Mouse (Mus musculus) midbrain, embryonic 14.5 days (tissue): Measurements from ENCODE around the gene Fgfr2. TPM values are rescaled to one million over a fixed set of nuclear protein-coding genes. Genes with fewer than 3 reads are reported as not detected.
A peak's percentile ranks its signal among the peaks of the same experiment; 100 is the strongest.

ENCODE experiments used
- ATAC-seq: fragments of 200-750 bp; cut with Nextera tagmentation; 2 replicates; pipeline ENCODE4 v1.8.0; 2017; ENCODE audit warnings: moderate number of reproducible peaks, moderate library complexity; ENCODE audit not compliant: low FRiP score, low TSS enrichment
- DNase-seq: peaks from one replicate; pipeline ENCODE4 v3.0.0-alpha.2; 2015
- H3K27ac ChIP-seq: fragments of 300-500 bp; sonication (generic); replicated peaks from 2 replicates; pipeline ENCODE4 v1.5.1; 2014; ENCODE audit warnings: mild to moderate bottlenecking, low read depth, low read length, moderate library complexity
- H3K27me3 ChIP-seq: fragments of 300-500 bp; sonication (generic); 2 replicates; pipeline ENCODE4 v1.6.1; 2014; ENCODE audit warnings: low read length, control low read depth, mixed read lengths; ENCODE audit not compliant: control insufficient read depth, insufficient read depth
- H3K36me3 ChIP-seq: fragments of 300-500 bp; sonication (generic); 2 replicates; pipeline ENCODE4 v1.6.1; 2014; ENCODE audit warnings: low read length, control low read depth; ENCODE audit not compliant: control insufficient read depth, insufficient read depth
- H3K4me1 ChIP-seq: fragments of 300-500 bp; sonication (generic); 2 replicates; pipeline ENCODE4 v1.6.1; 2014; ENCODE audit warnings: mild to moderate bottlenecking, antibody characterized with exemption, low read length, control low read depth; ENCODE audit not compliant: control insufficient read depth, insufficient read depth
- H3K4me2 ChIP-seq: fragments of 300-500 bp; sonication (generic); 2 replicates; pipeline ENCODE4 v1.6.1; 2014; ENCODE audit warnings: mild to moderate bottlenecking, low read length, moderate library complexity
- H3K4me3 ChIP-seq: fragments of 300-500 bp; sonication (generic); replicated peaks from 2 replicates; pipeline ENCODE4 v1.5.1; 2014; ENCODE audit warnings: low read depth, low read length
- H3K9ac ChIP-seq: fragments of 300-500 bp; sonication (generic); replicated peaks from 2 replicates; pipeline ENCODE4 v1.6.1; 2014; ENCODE audit warnings: mild to moderate bottlenecking, low read length, moderate library complexity
- H3K9me3 ChIP-seq: fragments of 300-500 bp; sonication (generic); 2 replicates; pipeline ENCODE4 v1.6.1; 2016; ENCODE audit warnings: low read length, control low read depth, mixed read lengths; ENCODE audit not compliant: control insufficient read depth
- WGBS: fragments of 180-500 bp; shearing (Covaris S2); extraction: QIAGEN DNeasy Blood & Tissue Kit; methylation state at CpG from one replicate; pipeline ENCODE4 v1.1.7; 2014; 5-methylcytosine and 5-hydroxymethylcytosine counted together
- polyA plus RNA-seq: library from polyadenylated mRNA; unstranded; fragments of >200 nt; fragmentation: Nextera tagmentation; extraction: Ambion mirVana; gene quantifications from 2 replicates; pipeline ENCODE4 v1.2.1, GENCODE M21; 2014

Fgfr2 gene
- polyA plus RNA-seq, 1 experiment from 2014 or later: 28.1 TPM

DNA sequence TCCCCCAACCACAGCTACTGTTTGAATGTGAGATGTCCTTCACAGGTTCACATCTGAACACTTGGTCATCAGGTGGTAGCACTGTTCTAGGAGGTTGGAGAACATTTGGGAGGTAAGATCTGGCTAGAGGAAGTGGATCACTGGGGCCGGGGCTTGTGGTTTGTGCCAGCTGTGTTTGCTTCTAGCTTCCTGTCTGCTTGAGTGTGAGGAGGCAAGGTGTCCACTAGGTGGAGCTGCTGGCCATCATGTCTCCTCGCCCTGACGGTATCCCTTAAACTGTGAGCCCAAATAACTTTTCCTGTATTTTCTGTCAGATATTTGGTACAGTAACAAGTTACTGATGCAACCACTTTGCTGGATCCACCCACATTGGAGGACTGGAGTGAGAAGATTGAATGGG lies 1653.6 kb downstream of the Fgfr2 start:
- 76% methylated on average over 3 of the region's 3 CpGs for WGBS
- DNase-seq (no peak), ATAC-seq (no peak)
- Histone ChIP-seq H3K4me1 (peaks cover 5% of the 10 kb centered on the region; the same call in 1 of the 2 replicates), H3K9me3 (no peaks in the 10 kb centered on the region), H3K9ac (no peak overlapping the region), H3K27ac (no peak overlapping the region), H3K36me3 (no peaks in the 10 kb centered on the region), H3K27me3 (no peaks in the 10 kb centered on the region), H3K4me3 (no peak overlapping the region), H3K4me2 (no peak overlapping the region)

DNA sequence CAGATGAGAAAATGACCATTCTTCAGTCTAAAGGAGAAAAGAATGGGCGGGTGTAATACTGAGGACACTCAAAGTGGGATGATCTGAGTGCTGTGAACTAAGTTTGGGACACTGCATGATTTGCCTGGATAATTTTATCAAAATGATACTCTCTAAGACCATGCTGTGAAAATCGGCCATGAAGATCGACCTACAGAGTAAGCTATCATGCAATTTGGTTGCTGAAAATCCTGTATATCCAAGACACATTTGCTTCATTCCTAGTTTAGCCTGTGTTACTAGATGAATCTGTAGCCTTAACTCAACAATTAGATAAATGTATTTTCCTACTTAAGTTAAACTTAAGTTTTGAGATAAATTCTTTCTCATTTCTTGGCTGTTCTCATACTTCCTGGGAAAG lies 1655.8 kb downstream of the Fgfr2 start:
- Histone ChIP-seq H3K36me3 (no peaks in the 10 kb centered on the region), H3K27ac (no peak overlapping the region), H3K4me1 (peaks cover 8% of the 10 kb centered on the region; the same call in 1 of the 2 replicates), H3K9me3 (no peaks in the 10 kb centered on the region), H3K27me3 (no peaks in the 10 kb centered on the region), H3K4me2 (no peak overlapping the region), H3K4me3 (no peak overlapping the region), H3K9ac (no peak overlapping the region)
- DNase-seq (no peak), ATAC-seq (no peak)
- 93% methylated on average over 3 of the region's 3 CpGs for WGBS

DNA sequence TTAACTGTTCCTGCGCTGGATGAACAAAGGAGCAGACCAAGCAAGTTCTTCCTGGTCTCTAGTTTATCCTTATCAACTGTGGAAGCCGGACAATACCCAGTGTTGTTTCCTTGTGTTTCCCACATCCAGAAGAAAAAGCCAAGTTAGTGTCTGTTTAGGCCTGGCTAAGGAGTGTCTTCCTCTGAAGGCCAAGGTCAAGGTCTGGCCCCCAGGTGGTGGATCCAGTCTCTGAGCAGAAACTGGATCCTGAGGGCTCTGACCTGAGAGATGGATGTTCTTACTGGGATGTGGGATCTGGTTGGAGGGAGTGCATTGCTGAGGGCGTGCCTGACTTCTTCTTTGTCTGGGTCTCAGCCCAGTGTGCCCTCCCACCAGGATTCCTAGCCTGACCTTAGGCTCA lies 1657.4 kb downstream of the Fgfr2 start:
- H3K27ac ChIP-seq: no peak overlapping the region
- H3K36me3 ChIP-seq: no peaks in the 10 kb centered on the region
- WGBS: 24% methylated on average over 3 of the region's 3 CpGs
- no peaks in the 10 kb centered on the region for H3K9me3 ChIP-seq
- ATAC-seq (no peak), DNase-seq (no peak)
- H3K4me2 ChIP-seq: no peak overlapping the region
- H3K27me3 ChIP-seq: no peaks in the 10 kb centered on the region
- H3K4me3 ChIP-seq: no peak overlapping the region
- no peak overlapping the region for H3K9ac ChIP-seq
- H3K4me1 ChIP-seq: peaks cover 8% of the 10 kb centered on the region; the same call in 1 of the 2 replicates

DNA sequence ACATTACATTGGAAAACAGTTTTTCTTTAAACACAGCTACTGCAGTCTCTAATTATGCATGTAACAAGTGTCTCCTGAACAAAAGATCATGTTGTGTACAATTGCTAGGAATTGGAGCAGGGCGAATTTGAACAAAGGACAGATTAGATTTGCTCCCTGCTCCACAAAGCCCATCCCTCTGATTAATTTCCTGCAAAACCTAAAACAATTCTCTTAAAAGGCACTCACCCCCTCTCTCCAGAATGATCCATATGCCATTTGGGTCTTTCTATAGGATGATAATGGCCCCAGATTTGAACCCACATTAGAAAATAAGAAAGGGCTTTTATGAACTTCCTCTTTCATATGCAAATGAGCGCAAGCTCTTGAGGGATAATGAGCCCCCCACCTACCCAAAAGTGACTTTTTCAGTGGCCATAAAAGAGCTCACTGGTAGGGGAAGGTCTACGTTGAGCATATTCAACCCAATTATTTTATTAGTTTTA lies 1658.0 kb downstream of the Fgfr2 start:
- WGBS: 7% methylated on average over 3 of the region's 3 CpGs
- H3K27me3 ChIP-seq: no peaks in the 10 kb centered on the region
- ATAC-seq: peak; percentile 37; the same call in 1 of the 2 replicates

DNA sequence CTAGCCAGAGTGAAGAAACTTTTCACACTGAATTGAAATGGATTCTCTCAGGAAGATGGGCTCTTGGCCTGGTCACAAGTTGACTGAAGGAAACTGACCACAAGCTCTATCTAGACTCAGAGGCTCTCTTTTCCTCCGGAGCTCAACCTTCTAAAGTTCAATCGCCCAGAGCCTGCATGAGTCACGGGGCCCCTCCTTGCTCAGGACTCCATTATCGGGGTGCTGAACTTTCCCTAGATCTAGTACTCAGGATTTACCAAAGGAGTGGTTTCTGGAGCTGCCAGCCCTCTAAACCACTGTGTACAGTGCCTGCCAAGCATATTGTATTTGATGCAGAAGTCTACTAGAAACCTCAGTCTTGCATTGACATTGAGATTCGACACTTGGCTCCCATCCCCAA lies 1666.4 kb downstream of the Fgfr2 start:
- ATAC-seq (no peak), DNase-seq (no peak)
- Histone ChIP-seq H3K27ac (no peak overlapping the region), H3K36me3 (no peaks in the 10 kb centered on the region), H3K9me3 (no peaks in the 10 kb centered on the region), H3K4me3 (no peak overlapping the region), H3K4me1 (no peaks in the 10 kb centered on the region), H3K27me3 (no peaks in the 10 kb centered on the region), H3K4me2 (no peak overlapping the region), H3K9ac (no peak overlapping the region)
- 90% methylated on average over 5 of the region's 5 CpGs for WGBS

More for the DNA sequence above, 1658.0 kb downstream of the Fgfr2 start:
- no peaks in the 10 kb centered on the region for H3K36me3 ChIP-seq
- peak; percentile 47 for DNase-seq
- no peak overlapping the region for H3K9ac ChIP-seq
- H3K9me3 ChIP-seq: no peaks in the 10 kb centered on the region
- no peak overlapping the region for H3K27ac ChIP-seq
- no peak overlapping the region for H3K4me3 ChIP-seq
- H3K4me2 ChIP-seq: no peak overlapping the region
- H3K4me1 ChIP-seq: peaks cover 8% of the 10 kb centered on the region; the same call in 1 of the 2 replicates

DNA sequence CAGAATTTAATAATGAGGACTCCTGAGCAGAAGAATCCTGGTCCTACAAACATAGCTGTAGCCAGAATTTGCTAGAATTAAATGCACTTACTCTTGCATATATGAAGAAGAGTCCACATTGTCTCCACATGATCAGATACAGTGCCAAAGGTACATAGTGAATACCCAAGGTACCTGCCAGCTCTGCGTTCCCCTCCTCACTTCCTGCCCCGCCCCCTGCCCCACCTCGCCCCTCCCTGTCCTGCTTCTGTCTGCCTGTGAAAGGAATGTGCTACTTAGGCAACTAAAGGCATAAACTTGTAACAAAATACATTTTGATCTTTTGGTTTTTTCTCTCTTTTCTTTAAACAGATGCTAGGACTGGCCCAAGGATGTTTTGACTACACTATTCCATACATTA lies 1686.1 kb downstream of the Fgfr2 start:
- DNase-seq (no peak), ATAC-seq (no peak)
- no peak overlapping the region for H3K4me3 ChIP-seq
- H3K9me3 ChIP-seq: no peaks in the 10 kb centered on the region
- H3K9ac ChIP-seq: no peak overlapping the region
- H3K4me1 ChIP-seq: no peaks in the 10 kb centered on the region
- peaks cover 33% of the 10 kb centered on the region; the same call in 1 of the 2 replicates for H3K36me3 ChIP-seq
- WGBS: 78% methylated on average over 3 of the region's 3 CpGs
- H3K27ac ChIP-seq: no peak overlapping the region
- no peaks in the 10 kb centered on the region for H3K27me3 ChIP-seq
- no peak overlapping the region for H3K4me2 ChIP-seq

DNA sequence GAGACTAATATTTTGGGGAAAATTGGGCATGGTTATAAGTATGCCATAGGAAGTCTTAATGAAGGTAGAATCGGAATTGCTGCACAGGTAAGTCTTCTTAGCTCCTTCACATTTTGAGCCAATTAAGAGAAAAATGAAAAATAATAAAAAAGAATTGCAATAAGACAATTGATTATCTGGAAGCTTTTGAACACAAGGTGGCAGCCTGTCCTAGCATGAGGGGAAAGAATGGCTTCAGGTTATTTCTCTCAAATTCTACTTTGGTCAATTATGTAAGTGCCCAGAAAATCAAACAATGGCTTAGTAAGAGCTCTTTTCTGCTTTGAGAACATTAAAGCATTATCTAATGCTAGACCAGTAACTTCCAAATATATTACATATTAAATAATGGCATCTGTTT lies 1688.9 kb downstream of the Fgfr2 start:
- Histone ChIP-seq H3K4me1 (no peaks in the 10 kb centered on the region), H3K36me3 (peaks cover 48% of the 10 kb centered on the region), H3K4me3 (no peak overlapping the region), H3K9me3 (0 out of 2 replicates have a peak, but pooled peaks cover 2% of the 10 kb centered on the region), H3K4me2 (no peak overlapping the region), H3K27me3 (no peaks in the 10 kb centered on the region), H3K27ac (no peak overlapping the region), H3K9ac (no peak overlapping the region)
- WGBS: 84% methylated on average over 1 of the region's 1 CpGs
- ATAC-seq: no peak
- peak; percentile 31 for DNase-seq

DNA sequence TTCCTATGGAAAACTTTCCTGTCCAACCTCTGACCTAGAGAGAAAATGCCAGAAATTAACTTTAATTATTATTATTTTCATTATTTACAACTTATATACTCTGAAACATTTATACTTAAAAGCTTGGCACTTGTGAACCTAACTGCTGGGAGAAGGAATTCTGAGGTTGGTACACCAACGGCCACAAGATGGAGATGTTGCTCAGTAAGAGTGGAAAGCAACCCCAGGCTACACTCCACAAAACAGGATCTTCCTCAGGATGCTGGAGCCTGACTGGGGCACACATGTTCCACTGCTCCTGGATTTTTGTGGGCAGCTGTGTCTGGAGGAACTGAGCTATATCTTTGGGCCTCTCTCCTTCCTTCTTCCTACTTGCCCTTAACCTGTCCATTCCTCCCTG lies 1690.9 kb downstream of the Fgfr2 start:
- WGBS: 17% methylated on average over 1 of the region's 1 CpGs
- DNase-seq (peak; percentile 84), ATAC-seq (no peak)

DNA sequence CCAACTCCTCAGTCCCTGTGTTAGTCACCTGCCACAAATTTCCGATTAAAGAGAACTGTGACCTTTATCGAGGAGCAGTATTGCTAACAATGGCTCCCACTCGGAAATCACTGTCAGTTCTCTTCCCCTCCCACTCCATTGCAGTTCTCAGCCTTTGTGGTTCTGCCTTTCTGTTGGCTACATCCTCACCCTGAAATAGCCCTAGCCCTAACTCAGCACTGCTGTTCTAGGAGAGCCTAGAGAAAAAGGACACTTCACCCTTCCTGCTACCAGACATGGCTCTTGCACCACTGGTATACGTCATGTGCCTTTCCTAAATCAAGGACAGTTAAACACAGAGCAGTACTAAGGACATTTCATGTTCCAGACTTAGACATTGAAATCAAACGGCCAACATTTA lies 1695.8 kb downstream of the Fgfr2 start:
- DNase-seq: no peak
- 0 out of 2 replicates have a peak, but pooled peaks cover 2% of the 10 kb centered on the region for H3K9me3 ChIP-seq
- H3K4me2 ChIP-seq: no peak overlapping the region
- no peak overlapping the region for H3K9ac ChIP-seq
- ATAC-seq: no peak
- no peaks in the 10 kb centered on the region for H3K4me1 ChIP-seq
- peaks cover 55% of the 10 kb centered on the region for H3K36me3 ChIP-seq
- 87% methylated on average over 5 of the region's 5 CpGs for WGBS
- no peak overlapping the region for H3K27ac ChIP-seq
- no peaks in the 10 kb centered on the region for H3K27me3 ChIP-seq
- H3K4me3 ChIP-seq: no peak overlapping the region

More for the DNA sequence above, 1690.9 kb downstream of the Fgfr2 start:
- Histone ChIP-seq H3K9me3 (0 out of 2 replicates have a peak, but pooled peaks cover 2% of the 10 kb centered on the region), H3K27ac (no peak overlapping the region), H3K36me3 (peaks cover 63% of the 10 kb centered on the region), H3K4me2 (no peak overlapping the region), H3K9ac (no peak overlapping the region), H3K4me3 (no peak overlapping the region), H3K27me3 (no peaks in the 10 kb centered on the region), H3K4me1 (no peaks in the 10 kb centered on the region)
